Mouse (Mus musculus) kidney, embryonic 15.5 days (tissue): ENCODE measurements around the gene Pik3r2. TPM values are rescaled to one million over a fixed set of nuclear protein-coding genes. Genes with fewer than 3 reads are reported as not detected.

ENCODE experiments used
- ATAC-seq: fragments of 200-750 bp; cut with Nextera tagmentation; replicated peaks from 2 replicates; pipeline ENCODE4 v1.8.0; 2017; ENCODE audit warnings: moderate TSS enrichment; ENCODE audit not compliant: low FRiP score
- H3K27ac ChIP-seq: fragments of 300-500 bp; sonication (generic); 2 replicates; pipeline ENCODE4 v1.5.1; 2015; ENCODE audit warnings: mild to moderate bottlenecking, inconsistent platforms
- H3K27me3 ChIP-seq: fragments of 300-500 bp; sonication (generic); 2 replicates; pipeline ENCODE4 v1.6.1; 2015; ENCODE audit warnings: inconsistent platforms
- H3K36me3 ChIP-seq: fragments of 300-500 bp; sonication (generic); 2 replicates; pipeline ENCODE4 v1.6.1; 2015; ENCODE audit warnings: inconsistent platforms
- H3K4me1 ChIP-seq: fragments of 300-500 bp; sonication (generic); 2 replicates; pipeline ENCODE4 v1.6.1; 2015; ENCODE audit warnings: inconsistent platforms
- H3K4me2 ChIP-seq: fragments of 300-500 bp; sonication (generic); 2 replicates; pipeline ENCODE4 v1.6.1; 2015; ENCODE audit warnings: moderate library complexity, mild to moderate bottlenecking, inconsistent platforms
- H3K4me3 ChIP-seq: fragments of 300-500 bp; sonication (generic); replicated peaks from 2 replicates; pipeline ENCODE4 v1.5.1; 2015; ENCODE audit warnings: mild to moderate bottlenecking, inconsistent platforms
- H3K9ac ChIP-seq: fragments of 300-500 bp; sonication (generic); 2 replicates; pipeline ENCODE4 v1.6.1; 2015; ENCODE audit warnings: mild to moderate bottlenecking, inconsistent platforms
- H3K9me3 ChIP-seq: fragments of 300-500 bp; sonication (generic); replicated peaks from 2 replicates; pipeline ENCODE4 v1.6.1; 2016; ENCODE audit warnings: inconsistent platforms
- WGBS: fragments of 180-500 bp; shearing (Covaris S2); methylation state at CpG from one replicate; pipeline ENCODE4 v1.1.7; 2015; ENCODE audit warnings: mixed read lengths; 5-methylcytosine and 5-hydroxymethylcytosine counted together
- polyA plus RNA-seq: library from polyadenylated mRNA; unstranded; fragments of >200 nt; fragmentation: Nextera tagmentation; extraction: Ambion mirVana; gene quantifications from 2 replicates; pipeline ENCODE4 v1.2.1, GENCODE M21; 2015

Gene Pik3r2
- polyA plus RNA-seq, 1 experiment from 2014 or later: 66.9 TPM

DNA sequence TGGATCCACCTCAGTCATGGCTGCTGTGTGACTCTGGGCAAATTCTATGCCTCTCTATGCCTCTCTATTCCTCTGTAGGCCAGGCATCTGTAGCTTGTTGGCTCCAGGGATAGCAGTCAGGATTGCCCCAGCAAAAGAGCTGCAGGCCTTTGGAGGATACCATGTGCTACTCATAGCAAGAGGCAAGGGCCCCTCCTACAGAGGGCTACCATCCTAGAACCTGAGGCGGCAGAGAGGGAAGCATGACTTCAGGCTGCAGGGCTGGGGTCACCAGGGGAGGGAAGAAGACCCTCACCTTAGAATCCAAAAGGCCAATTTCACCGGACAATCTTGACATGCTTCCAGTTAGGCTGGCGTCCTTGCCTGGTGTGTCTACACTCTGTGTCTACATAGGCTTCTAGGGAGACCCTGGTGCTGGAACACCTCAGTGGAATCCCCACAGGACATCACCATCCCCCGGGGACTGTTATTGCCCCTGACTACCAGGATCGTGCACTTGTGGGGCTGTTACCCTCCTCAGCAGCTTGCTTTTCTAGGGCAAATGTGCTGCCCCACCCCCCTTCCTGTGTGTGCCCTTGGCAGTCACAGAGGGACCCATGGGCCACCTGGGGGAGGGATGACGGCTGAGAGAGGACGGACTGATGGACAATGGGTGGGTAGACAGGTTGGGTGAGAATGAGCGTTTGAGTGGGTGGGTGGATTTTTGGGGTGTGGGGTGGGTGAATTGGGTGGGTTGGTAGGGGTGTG, 32.6 kb upstream of the Pik3r2 start:
- 75% methylated on average over 8 of the region's 8 CpGs for WGBS
- Histone ChIP-seq H3K4me3 (no peak overlapping the region), H3K4me1 (peaks cover 31% of the 10 kb centered on the region), H3K4me2 (no peak overlapping the region), H3K9me3 (no peaks in the 10 kb centered on the region), H3K27ac (no peak overlapping the region), H3K27me3 (peaks cover 21% of the 10 kb centered on the region), H3K36me3 (no peaks in the 10 kb centered on the region), H3K9ac (no peak overlapping the region)
- no peak for ATAC-seq

DNA sequence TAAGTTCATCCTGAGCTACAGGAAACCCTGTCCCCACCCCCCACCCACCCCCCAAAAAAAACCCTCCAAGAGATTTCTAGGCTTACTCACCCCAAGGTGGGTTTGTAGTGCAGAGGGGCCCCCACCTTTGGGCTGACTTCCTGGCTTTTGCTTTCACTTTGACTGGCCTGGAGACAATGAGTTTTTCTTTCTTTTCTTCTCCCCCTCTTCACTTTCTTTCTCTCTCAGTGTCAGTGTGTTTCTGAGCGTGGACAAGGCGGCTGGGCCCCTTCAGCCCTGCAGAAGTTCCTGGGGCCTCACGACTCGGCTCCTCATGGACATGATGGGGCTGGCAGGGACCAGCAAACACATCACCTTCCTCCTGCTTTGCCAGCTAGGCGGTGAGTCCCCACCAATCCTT, 31.7 kb upstream of the Pik3r2 start, which contains the start of gene Il12rb1:
Gene Il12rb1 (plus strand): TSS at position 211 of the 400 bp plus-strand sequence.
- Histone ChIP-seq H3K4me3 (no peak within 1 kb of the TSS), H3K27me3 (peaks cover 27% of the 10 kb centered on the region), H3K27ac (no peak within 1 kb of the TSS), H3K36me3 (no peaks in the 10 kb centered on the region), H3K4me1 (peaks cover 37% of the 10 kb centered on the region), H3K9ac (no peak within 1 kb of the TSS), H3K9me3 (no peaks in the 10 kb centered on the region), H3K4me2 (no peak within 1 kb of the TSS)
- no peak for ATAC-seq
- WGBS: 68% methylated on average over 5 of the region's 5 CpGs

DNA sequence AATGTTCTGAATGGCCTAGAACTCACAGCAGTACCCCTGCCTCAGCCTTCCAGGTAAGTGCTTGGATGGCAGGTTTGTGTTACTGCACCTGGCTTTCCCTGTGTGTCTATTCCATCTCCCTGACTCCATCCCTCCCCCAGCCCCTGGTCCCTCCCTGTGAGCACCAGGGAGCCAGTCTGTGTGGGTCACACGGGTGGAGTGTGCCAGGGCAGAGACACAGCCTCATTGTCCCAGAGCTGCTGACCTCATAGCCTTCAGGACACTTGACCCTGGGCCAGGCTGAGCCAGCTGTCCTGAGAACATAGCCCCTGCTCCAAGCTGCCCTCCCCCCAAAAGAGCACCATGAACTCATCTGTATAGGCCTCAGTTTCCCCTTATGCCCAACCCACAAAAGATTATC, 30.8 kb upstream of the Pik3r2 start:
- 41% methylated on average over 1 of the region's 1 CpGs for WGBS
- ATAC-seq: no peak
- Histone ChIP-seq H3K4me2 (no peak overlapping the region), H3K4me1 (peaks cover 31% of the 10 kb centered on the region), H3K4me3 (no peak overlapping the region), H3K9me3 (no peaks in the 10 kb centered on the region), H3K27ac (no peak overlapping the region), H3K27me3 (peaks cover 36% of the 10 kb centered on the region), H3K36me3 (no peaks in the 10 kb centered on the region), H3K9ac (no peak overlapping the region)

DNA sequence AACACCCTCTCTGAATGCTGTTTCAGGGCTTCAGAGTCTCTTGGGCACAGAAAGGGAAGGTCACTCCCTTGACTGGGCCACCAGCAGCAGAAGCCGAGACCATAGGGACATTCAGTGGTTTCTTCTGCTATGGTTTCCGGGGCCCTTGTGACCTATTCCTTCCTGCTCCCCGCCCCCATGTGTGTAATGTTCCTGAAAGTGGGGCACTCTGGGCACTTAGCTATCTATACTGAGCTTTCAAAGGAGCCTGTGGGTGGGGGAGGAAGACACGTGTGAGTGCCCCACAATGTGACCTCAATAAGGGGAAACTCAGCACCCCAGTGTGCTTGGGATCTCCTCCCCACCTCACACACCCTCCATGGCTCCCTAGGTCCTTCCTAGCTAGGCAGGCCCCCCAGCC, 30.0 kb upstream of the Pik3r2 start:
- ATAC-seq: no peak
- Histone ChIP-seq H3K27me3 (peaks cover 44% of the 10 kb centered on the region), H3K27ac (no peak overlapping the region), H3K4me3 (no peak overlapping the region), H3K9me3 (no peaks in the 10 kb centered on the region), H3K9ac (no peak overlapping the region), H3K4me1 (peaks cover 26% of the 10 kb centered on the region), H3K36me3 (no peaks in the 10 kb centered on the region), H3K4me2 (no peak overlapping the region)
- 48% methylated on average over 4 of the region's 4 CpGs for WGBS

DNA sequence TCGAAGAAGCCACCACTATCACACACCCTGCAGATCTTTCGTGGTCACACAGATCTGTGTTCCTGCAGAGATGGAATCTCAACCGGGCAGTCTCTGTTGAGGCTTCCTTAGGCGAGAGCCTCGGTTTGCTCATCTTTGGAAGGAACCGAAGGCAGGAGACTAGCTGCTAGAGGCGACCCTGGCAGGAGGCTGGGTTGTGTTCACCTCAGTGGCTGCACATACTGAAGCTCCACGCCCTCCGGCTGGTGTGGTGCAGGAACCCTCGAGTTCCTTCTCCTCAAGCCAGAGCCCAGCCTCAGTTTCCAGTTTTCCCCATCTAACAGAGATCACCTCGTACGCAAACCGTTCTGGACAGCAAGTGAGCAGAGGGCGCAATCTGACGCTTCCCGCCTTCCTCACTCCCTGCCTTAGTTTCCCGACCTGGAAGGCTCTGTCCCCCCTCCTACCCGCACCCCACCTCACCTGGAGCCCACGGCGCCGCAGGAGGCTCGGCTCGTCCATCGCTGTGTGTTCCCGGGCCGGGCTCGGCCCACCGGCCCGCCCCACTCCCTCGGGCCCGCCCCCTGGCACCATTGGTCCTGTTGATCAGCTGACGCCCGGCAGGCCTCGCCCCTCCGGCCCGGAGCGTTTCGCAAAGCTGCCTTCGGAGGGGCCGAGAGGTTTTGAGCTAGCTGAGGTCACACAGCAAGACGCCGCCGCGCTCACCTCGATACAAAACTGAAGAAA, 28.1 kb upstream of the Pik3r2 start, which contains the start of gene Mast3:
Gene Mast3 (minus strand): TSS at position 574 of the 726 bp plus-strand sequence.
- peak within 1 kb of the TSS; percentile 45 for H3K9ac ChIP-seq
- H3K4me1 ChIP-seq: peaks cover 22% of the 10 kb centered on the region
- peak; percentile 91 for ATAC-seq
- WGBS: 1% methylated on average over 45 of the region's 45 CpGs
- H3K4me2 ChIP-seq: peak within 1 kb of the TSS; percentile 96
- H3K9me3 ChIP-seq: no peaks in the 10 kb centered on the region
- H3K27me3 ChIP-seq: peaks cover 60% of the 10 kb centered on the region
- H3K36me3 ChIP-seq: no peaks in the 10 kb centered on the region
- peak within 1 kb of the TSS; percentile 61 for H3K4me3 ChIP-seq
- no peak within 1 kb of the TSS; the same call in 1 of the 2 replicates for H3K27ac ChIP-seq

DNA sequence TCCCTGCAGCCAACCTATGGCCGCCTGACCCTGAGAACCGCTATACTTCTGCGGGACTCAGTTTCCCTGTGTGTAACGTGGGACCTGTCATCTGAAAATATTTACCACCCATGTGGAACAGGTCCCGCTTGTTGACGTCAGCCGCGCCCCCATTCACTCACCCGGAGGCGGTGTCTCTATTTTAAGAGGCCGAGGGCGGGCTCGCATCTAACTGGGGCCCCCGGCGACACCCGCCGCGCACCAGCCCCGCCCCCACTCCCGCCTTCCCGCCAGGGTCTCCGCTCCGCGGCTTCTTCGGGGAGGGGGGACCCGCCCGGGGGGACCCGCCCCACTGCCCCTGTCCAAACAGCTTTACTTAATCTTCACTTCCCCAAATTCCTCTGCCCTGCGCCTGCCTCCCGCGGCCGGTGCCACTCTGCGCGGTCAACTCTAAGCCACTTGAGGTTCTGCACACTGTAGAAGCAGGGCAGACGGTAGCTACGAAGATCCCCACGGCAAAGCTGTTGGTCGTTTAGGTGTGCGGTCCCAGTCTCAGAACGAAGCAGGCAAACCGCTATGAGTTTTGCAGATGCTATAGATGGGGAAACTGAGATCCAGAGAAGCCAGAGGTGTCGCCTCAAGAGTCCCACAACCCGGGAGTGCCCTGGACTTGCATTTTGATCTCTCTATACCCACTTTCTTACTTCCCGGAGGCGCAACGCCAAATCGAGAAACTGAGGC, 27.4 kb upstream of the Pik3r2 start:
- Histone ChIP-seq H3K4me2 (peak overlapping the region; percentile 96), H3K9me3 (no peaks in the 10 kb centered on the region), H3K27me3 (peaks cover 67% of the 10 kb centered on the region), H3K9ac (peak overlapping the region; percentile 45), H3K36me3 (no peaks in the 10 kb centered on the region), H3K4me3 (peak overlapping the region; percentile 61), H3K4me1 (peaks cover 22% of the 10 kb centered on the region), H3K27ac (no peak overlapping the region; the same call in 1 of the 2 replicates)
- ATAC-seq: no peak; the same call in 1 of the 2 replicates
- 2% methylated on average over 47 of the region's 47 CpGs for WGBS

DNA sequence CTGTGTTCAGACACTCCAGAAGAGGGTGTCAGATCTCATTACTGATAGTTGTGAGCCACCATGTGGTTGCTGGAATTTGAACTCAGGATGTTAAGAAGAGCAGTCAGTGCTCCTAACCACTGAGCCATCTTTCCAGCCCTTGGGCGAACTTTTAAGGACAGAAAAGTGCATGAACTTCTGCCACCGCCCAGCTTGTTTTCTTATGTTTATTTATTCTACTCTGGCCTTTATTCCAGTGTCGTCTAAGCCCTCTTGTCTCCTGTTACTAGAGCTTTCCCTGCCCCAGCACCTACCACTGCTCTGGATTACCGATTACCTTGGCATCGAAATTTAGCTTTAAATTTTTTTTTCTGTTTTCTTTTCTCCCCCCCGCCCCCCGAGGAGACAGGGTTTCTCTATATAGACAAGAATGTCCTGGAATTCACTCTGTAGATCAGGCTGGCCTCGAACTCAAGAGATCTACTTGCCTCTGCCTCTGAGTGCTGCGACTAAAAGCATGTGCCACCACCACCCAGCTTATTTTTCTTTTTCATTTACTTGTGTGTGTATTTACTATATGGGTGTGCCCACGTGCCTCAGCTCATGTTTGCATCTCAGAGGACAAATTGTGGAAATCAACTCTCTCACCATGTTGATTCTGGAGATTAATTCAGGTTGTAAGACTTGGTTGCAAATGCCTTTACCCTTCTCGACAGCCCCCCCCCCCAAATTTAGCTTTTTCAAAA, 26.4 kb upstream of the Pik3r2 start:
- WGBS: 63% methylated on average over 11 of the region's 11 CpGs
- H3K27ac ChIP-seq: no peak overlapping the region
- no peak overlapping the region for H3K4me3 ChIP-seq
- H3K27me3 ChIP-seq: peaks cover 76% of the 10 kb centered on the region
- H3K4me2 ChIP-seq: no peak overlapping the region
- H3K9me3 ChIP-seq: no peaks in the 10 kb centered on the region
- no peak for ATAC-seq
- H3K36me3 ChIP-seq: no peaks in the 10 kb centered on the region
- no peak overlapping the region for H3K9ac ChIP-seq
- peaks cover 29% of the 10 kb centered on the region for H3K4me1 ChIP-seq

DNA sequence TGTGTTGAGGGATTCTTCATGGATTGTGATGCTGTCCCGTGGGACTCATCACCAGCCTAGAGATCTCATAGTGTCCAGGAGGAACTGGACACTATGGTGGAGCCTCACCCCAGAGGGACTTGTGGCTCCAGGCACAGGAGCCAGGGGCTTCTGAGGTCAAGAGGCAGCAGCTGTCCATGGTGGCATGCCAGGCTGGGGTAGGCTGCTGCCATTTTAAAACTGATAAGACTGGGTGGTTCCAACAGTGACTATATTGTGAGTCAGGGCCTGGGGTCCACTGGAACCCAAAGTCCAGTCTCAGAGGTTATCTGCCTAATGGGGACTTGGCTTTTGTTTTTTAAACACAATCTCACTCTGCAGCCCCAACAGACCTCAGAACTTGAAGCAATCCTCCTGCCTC, 25.3 kb upstream of the Pik3r2 start:
- Histone ChIP-seq H3K4me1 (peaks cover 34% of the 10 kb centered on the region), H3K9me3 (no peaks in the 10 kb centered on the region), H3K27ac (no peak overlapping the region), H3K36me3 (no peaks in the 10 kb centered on the region), H3K4me2 (no peak overlapping the region), H3K9ac (no peak overlapping the region), H3K4me3 (no peak overlapping the region), H3K27me3 (peaks cover 79% of the 10 kb centered on the region)
- no peak for ATAC-seq
- WGBS: 80% methylated on average over 1 of the region's 1 CpGs

DNA sequence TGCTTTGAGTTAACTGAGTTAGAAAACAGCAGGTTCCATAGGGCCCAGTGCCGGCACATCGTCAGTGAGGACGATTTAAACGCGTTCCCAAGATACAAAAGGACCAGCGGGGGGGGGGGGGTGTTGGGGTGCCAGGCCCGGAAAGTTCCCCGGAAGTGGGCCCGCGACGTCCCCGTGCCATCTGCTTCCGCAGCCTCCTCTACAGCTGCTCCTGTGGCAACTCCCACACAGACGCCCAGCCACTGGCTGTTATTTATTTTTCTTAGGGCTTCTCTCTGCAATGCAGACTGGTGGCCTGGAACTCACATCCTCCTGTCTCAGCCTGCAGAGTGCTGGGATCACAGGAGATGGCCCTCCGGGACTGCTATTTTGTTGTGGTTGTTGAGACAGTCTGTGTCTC, 24.6 kb upstream of the Pik3r2 start:
- H3K9ac ChIP-seq: no peak overlapping the region
- WGBS: 26% methylated on average over 15 of the region's 15 CpGs
- H3K4me3 ChIP-seq: no peak overlapping the region
- no peaks in the 10 kb centered on the region for H3K9me3 ChIP-seq
- peaks cover 82% of the 10 kb centered on the region for H3K27me3 ChIP-seq
- no peaks in the 10 kb centered on the region for H3K36me3 ChIP-seq
- no peak overlapping the region for H3K27ac ChIP-seq
- no peak overlapping the region for H3K4me2 ChIP-seq
- ATAC-seq: no peak
- peaks cover 38% of the 10 kb centered on the region for H3K4me1 ChIP-seq

DNA sequence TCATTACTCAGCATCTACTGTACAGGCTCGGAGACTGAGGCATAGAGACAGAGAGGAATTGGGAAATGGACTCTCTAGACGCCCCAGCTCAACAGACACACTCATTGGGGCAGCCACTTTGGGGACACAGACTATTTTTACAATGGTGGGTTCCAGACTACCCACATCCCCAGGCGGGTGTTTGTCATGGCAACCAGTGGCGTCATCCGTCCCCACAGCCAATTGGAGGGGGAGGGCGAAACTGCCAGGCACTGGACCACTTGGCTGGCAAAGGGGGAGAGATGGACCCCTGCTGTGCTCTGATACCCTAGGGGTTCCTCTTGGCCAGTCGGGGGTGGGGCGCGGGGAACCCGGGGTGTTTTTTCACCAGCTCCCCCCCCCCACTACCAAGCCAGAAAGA, 24.1 kb upstream of the Pik3r2 start:
- no peak overlapping the region for H3K4me3 ChIP-seq
- H3K9me3 ChIP-seq: no peaks in the 10 kb centered on the region
- 48% methylated on average over 10 of the region's 10 CpGs for WGBS
- peaks cover 83% of the 10 kb centered on the region for H3K27me3 ChIP-seq
- H3K4me2 ChIP-seq: no peak overlapping the region
- H3K27ac ChIP-seq: no peak overlapping the region
- no peak overlapping the region for H3K9ac ChIP-seq
- no peaks in the 10 kb centered on the region for H3K36me3 ChIP-seq
- ATAC-seq: no peak
- H3K4me1 ChIP-seq: peaks cover 40% of the 10 kb centered on the region

DNA sequence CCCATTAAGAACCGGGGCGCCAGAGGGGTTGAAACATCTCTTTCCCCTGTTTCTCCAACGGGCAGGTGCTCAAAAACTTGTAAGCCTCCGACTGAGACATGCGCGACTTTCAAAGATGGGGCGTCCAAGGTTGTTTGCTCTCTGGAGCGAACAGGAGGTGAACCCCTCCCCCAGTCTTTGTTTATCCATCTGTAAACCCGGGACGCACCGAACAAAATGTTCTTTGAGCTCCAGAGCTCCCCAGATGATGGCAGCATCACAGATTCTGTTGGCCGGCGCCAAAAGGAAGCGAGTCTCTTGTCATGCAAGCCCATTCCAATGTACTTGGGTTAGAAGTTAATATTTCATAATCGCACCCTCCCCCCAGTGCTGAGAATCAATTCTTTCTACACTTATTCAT, 21.8 kb upstream of the Pik3r2 start:
- H3K4me2 ChIP-seq: peak overlapping the region; percentile 75
- H3K4me1 ChIP-seq: peaks cover 30% of the 10 kb centered on the region
- H3K36me3 ChIP-seq: no peaks in the 10 kb centered on the region
- WGBS: 13% methylated on average over 15 of the region's 15 CpGs
- no peak for ATAC-seq
- no peaks in the 10 kb centered on the region for H3K9me3 ChIP-seq
- no peak overlapping the region for H3K27ac ChIP-seq
- no peak overlapping the region for H3K9ac ChIP-seq
- peak overlapping the region; percentile 62 for H3K4me3 ChIP-seq
- peaks cover 69% of the 10 kb centered on the region for H3K27me3 ChIP-seq
